Mouse (Mus musculus) spleen, postnatal 4 days (tissue): ENCODE data around the gene Prkar1a.

Experiments used
- DNase-seq, 2 experiments: peaks; one replicate each; pipeline ENCODE4 v3.0.0; 2022; ENCODE audit warnings: low spot score in 2 of 2

The Prkar1a gene

GRCm38 (mm10) chr11:109672881-109673739, 23.9 kb downstream of the Prkar1a start:
- no peak for DNase-seq

GRCm38 (mm10) chr11:109673741-109674140, 24.5 kb downstream of the Prkar1a start:
- no peak for DNase-seq

- DNase-seq = no peak
Observed at GRCm38 (mm10) chr11:109674542-109674941, 25.3 kb downstream of the Prkar1a start.

GRCm38 (mm10) chr11:109675208-109675607, 26.0 kb downstream of the Prkar1a start:
- no peak for DNase-seq

GRCm38 (mm10) chr11:109675771-109676170, 26.6 kb downstream of the Prkar1a start:
- DNase-seq = no peak

- no peak for DNase-seq
Observed at GRCm38 (mm10) chr11:109676621-109677373, 27.6 kb downstream of the Prkar1a start.

- no peak for DNase-seq
Observed at GRCm38 (mm10) chr11:109678291-109678690, 29.1 kb downstream of the Prkar1a start.

GRCm38 (mm10) chr11:109680934-109681333, 31.7 kb downstream of the Prkar1a start:
- DNase-seq = no peak

GRCm38 (mm10) chr11:109681556-109681955, 32.4 kb downstream of the Prkar1a start:
- DNase-seq = no peak

GRCm38 (mm10) chr11:109682221-109682620, 33.0 kb downstream of the Prkar1a start:
- DNase-seq = no peak

GRCm38 (mm10) chr11:109689539-109689938, 40.3 kb downstream of the Prkar1a start:
- no peak for DNase-seq

GRCm38 (mm10) chr11:109692737-109693136, 43.5 kb downstream of the Prkar1a start:
- DNase-seq = no peak

GRCm38 (mm10) chr11:109696519-109696918, 47.3 kb downstream of the Prkar1a start:
- DNase-seq = no peak

GRCm38 (mm10) chr11:109697089-109697643, 48.0 kb downstream of the Prkar1a start:
- no peak for DNase-seq

GRCm38 (mm10) chr11:109698740-109699139, 49.5 kb downstream of the Prkar1a start:
- no peak for DNase-seq

- no peak for DNase-seq
Observed at GRCm38 (mm10) chr11:109699784-109700183, 50.6 kb downstream of the Prkar1a start.

- DNase-seq = no peak
Observed at GRCm38 (mm10) chr11:109700761-109701160, 51.6 kb downstream of the Prkar1a start.

GRCm38 (mm10) chr11:109702031-109702815, 53.0 kb downstream of the Prkar1a start:
- no peak for DNase-seq

- no peak for DNase-seq
Observed at GRCm38 (mm10) chr11:109703845-109704244, 54.6 kb downstream of the Prkar1a start.

GRCm38 (mm10) chr11:109704311-109705205, 55.4 kb downstream of the Prkar1a start:
- DNase-seq = no peak
